Mouse (Mus musculus) forebrain, embryonic 14.5 days (tissue): ENCODE measurements around the gene Ing2. TPM values are rescaled to one million over a fixed set of nuclear protein-coding genes. Genes with fewer than 3 reads are reported as not detected.

Source experiments
- ATAC-seq: fragments of 200-750 bp; cut with Nextera tagmentation; 2 replicates; pipeline ENCODE4 v1.8.0; 2017; ENCODE audit warnings: mild to moderate bottlenecking, moderate library complexity
- DNase-seq: peaks from one replicate; pipeline ENCODE4 v3.0.0-alpha.2; 2015; ENCODE audit warnings: low spot score
- H3K27ac ChIP-seq: fragments of 300-500 bp; sonication (generic); 2 replicates; pipeline ENCODE4 v1.5.1; 2014; ENCODE audit warnings: low read depth, mild to moderate bottlenecking, control low read depth, low read length, moderate library complexity
- H3K27me3 ChIP-seq: fragments of 300-500 bp; sonication (generic); replicated peaks from 2 replicates; pipeline ENCODE4 v1.6.1; 2014; ENCODE audit warnings: low read length, control low read depth, mixed read lengths; ENCODE audit not compliant: control insufficient read depth, insufficient read depth
- H3K36me3 ChIP-seq: fragments of 300-500 bp; sonication (generic); 2 replicates; pipeline ENCODE4 v1.6.1; 2014; ENCODE audit warnings: low read length, control low read depth; ENCODE audit not compliant: control insufficient read depth, insufficient read depth
- H3K4me1 ChIP-seq: fragments of 300-500 bp; sonication (generic); 2 replicates; pipeline ENCODE4 v1.6.1; 2014; ENCODE audit warnings: antibody characterized with exemption, low read length, control low read depth; ENCODE audit not compliant: control insufficient read depth, insufficient read depth
- H3K4me2 ChIP-seq: fragments of 300-500 bp; sonication (generic); 2 replicates; pipeline ENCODE4 v1.6.1; 2014; ENCODE audit warnings: mild to moderate bottlenecking, control low read depth, low read length
- H3K4me3 ChIP-seq: fragments of 300-500 bp; sonication (generic); 2 replicates; pipeline ENCODE4 v1.5.1; 2014; ENCODE audit warnings: low read depth, low read length, control low read depth
- H3K9ac ChIP-seq: fragments of 300-500 bp; sonication (generic); 2 replicates; pipeline ENCODE4 v1.6.1; 2014; ENCODE audit warnings: mild to moderate bottlenecking, low read length, control low read depth, moderate library complexity
- H3K9me3 ChIP-seq: fragments of 300-500 bp; sonication (generic); replicated peaks from 2 replicates; pipeline ENCODE4 v1.6.1; 2016; ENCODE audit warnings: low read length, control low read depth, mixed read lengths; ENCODE audit not compliant: control insufficient read depth
- WGBS: fragments of 180-500 bp; shearing (Covaris S2); extraction: QIAGEN DNeasy Blood & Tissue Kit; methylation state at CpG from one replicate; pipeline ENCODE4 v1.1.7; 2014; 5-methylcytosine and 5-hydroxymethylcytosine counted together
- polyA plus RNA-seq: library from polyadenylated mRNA; unstranded; fragments of >200 nt; fragmentation: Nextera tagmentation; extraction: Ambion mirVana; gene quantifications from 2 replicates; pipeline ENCODE4 v1.2.1, GENCODE M21; 2014

Gene Ing2
- polyA plus RNA-seq, 1 experiment from 2014 or later = 5.8 TPM

- DNase-seq = no peak
- H3K9ac ChIP-seq = no peak overlapping the region
- H3K4me1 ChIP-seq = no peaks in the 10 kb centered on the region
- H3K36me3 ChIP-seq = no peaks in the 10 kb centered on the region
- no peak overlapping the region for H3K4me3 ChIP-seq
- ATAC-seq = no peak
- 70% methylated on average over 1 of the region's 1 CpGs for WGBS
- no peak overlapping the region for H3K4me2 ChIP-seq
- H3K27ac ChIP-seq = no peak overlapping the region
- H3K27me3 ChIP-seq = no peaks in the 10 kb centered on the region
- no peaks in the 10 kb centered on the region for H3K9me3 ChIP-seq
Measured at GRCm38 (mm10) chr8:47697696-47698095, 22.3 kb upstream of the Ing2 start.

- no peak for DNase-seq
- Histone ChIP-seq H3K27me3 (no peaks in the 10 kb centered on the region), H3K9ac (no peak overlapping the region), H3K36me3 (no peaks in the 10 kb centered on the region), H3K4me1 (no peaks in the 10 kb centered on the region), H3K27ac (no peak overlapping the region), H3K4me3 (no peak overlapping the region), H3K4me2 (no peak overlapping the region), H3K9me3 (no peaks in the 10 kb centered on the region)
- 84% methylated on average over 5 of the region's 5 CpGs for WGBS
- no peak for ATAC-seq
Measured at GRCm38 (mm10) chr8:47695431-47696105, 20.2 kb upstream of the Ing2 start.

- Histone ChIP-seq H3K27me3 (no peaks in the 10 kb centered on the region), H3K4me1 (no peaks in the 10 kb centered on the region), H3K4me2 (no peak overlapping the region), H3K4me3 (no peak overlapping the region), H3K27ac (no peak overlapping the region), H3K9me3 (no peaks in the 10 kb centered on the region), H3K9ac (no peak overlapping the region), H3K36me3 (no peaks in the 10 kb centered on the region)
- DNase-seq (peak; percentile 89), ATAC-seq (no peak)
- 8% methylated on average over 2 of the region's 2 CpGs for WGBS
Measured at GRCm38 (mm10) chr8:47693119-47693518, 17.8 kb upstream of the Ing2 start.

GRCm38 (mm10) chr8:47691831-47692230 is 16.5 kb upstream of the Ing2 start:
- Histone ChIP-seq H3K9ac (no peak overlapping the region), H3K36me3 (no peaks in the 10 kb centered on the region), H3K27ac (no peak overlapping the region), H3K27me3 (no peaks in the 10 kb centered on the region), H3K9me3 (no peaks in the 10 kb centered on the region), H3K4me2 (no peak overlapping the region), H3K4me3 (no peak overlapping the region), H3K4me1 (no peaks in the 10 kb centered on the region)
- 65% methylated on average over 10 of the region's 10 CpGs for WGBS
- no peak for ATAC-seq
- DNase-seq = no peak

- Histone ChIP-seq H3K9me3 (no peaks in the 10 kb centered on the region), H3K4me1 (no peaks in the 10 kb centered on the region), H3K36me3 (no peaks in the 10 kb centered on the region), H3K27me3 (no peaks in the 10 kb centered on the region), H3K4me2 (no peak overlapping the region), H3K9ac (0 out of 2 replicates have a peak overlapping the region, but pooled peaks have one; percentile 41), H3K27ac (no peak overlapping the region), H3K4me3 (no peak overlapping the region)
- 32% methylated on average over 7 of the region's 7 CpGs for WGBS
- no peak for ATAC-seq
- DNase-seq = no peak
Measured at GRCm38 (mm10) chr8:47691303-47691702, 15.9 kb upstream of the Ing2 start.

GRCm38 (mm10) chr8:47690674-47691078 is 15.3 kb upstream of the Ing2 start:
- H3K9me3 ChIP-seq = no peaks in the 10 kb centered on the region
- H3K4me2 ChIP-seq = peak overlapping the region; percentile 51
- peak; percentile 46 for DNase-seq
- no peaks in the 10 kb centered on the region for H3K27me3 ChIP-seq
- peak overlapping the region; percentile 41 for H3K9ac ChIP-seq
- H3K4me3 ChIP-seq = peak overlapping the region; percentile 11; the same call in 1 of the 2 replicates
- ATAC-seq = no peak
- H3K36me3 ChIP-seq = no peaks in the 10 kb centered on the region
- H3K27ac ChIP-seq = no peak overlapping the region
- H3K4me1 ChIP-seq = no peaks in the 10 kb centered on the region
- WGBS = 0% methylated on average over 16 of the region's 16 CpGs

GRCm38 (mm10) chr8:47689704-47690326 is 14.5 kb upstream of the Ing2 start:
- Histone ChIP-seq H3K4me1 (no peaks in the 10 kb centered on the region), H3K4me2 (no peak overlapping the region), H3K9me3 (no peaks in the 10 kb centered on the region), H3K4me3 (no peak overlapping the region), H3K36me3 (no peaks in the 10 kb centered on the region), H3K9ac (no peak overlapping the region), H3K27ac (no peak overlapping the region), H3K27me3 (no peaks in the 10 kb centered on the region)
- ATAC-seq (no peak), DNase-seq (peak; percentile 37)
- WGBS = 61% methylated on average over 12 of the region's 12 CpGs

- H3K4me3 ChIP-seq = no peak overlapping the region
- H3K9ac ChIP-seq = no peak overlapping the region
- H3K4me1 ChIP-seq = no peaks in the 10 kb centered on the region
- no peak for DNase-seq
- no peak overlapping the region for H3K27ac ChIP-seq
- no peak overlapping the region for H3K4me2 ChIP-seq
- no peaks in the 10 kb centered on the region for H3K9me3 ChIP-seq
- WGBS = 84% methylated on average over 5 of the region's 5 CpGs
- ATAC-seq = no peak
- H3K36me3 ChIP-seq = no peaks in the 10 kb centered on the region
- H3K27me3 ChIP-seq = no peaks in the 10 kb centered on the region
Measured at GRCm38 (mm10) chr8:47684441-47684840, 9.1 kb upstream of the Ing2 start.

GRCm38 (mm10) chr8:47683994-47684393 is 8.6 kb upstream of the Ing2 start:
- H3K27ac ChIP-seq = no peak overlapping the region
- no peaks in the 10 kb centered on the region for H3K4me1 ChIP-seq
- no peak overlapping the region for H3K4me3 ChIP-seq
- ATAC-seq = no peak
- no peak for DNase-seq
- WGBS = 86% methylated on average over 9 of the region's 9 CpGs
- no peak overlapping the region for H3K9ac ChIP-seq
- H3K36me3 ChIP-seq = no peaks in the 10 kb centered on the region
- H3K27me3 ChIP-seq = no peaks in the 10 kb centered on the region
- no peaks in the 10 kb centered on the region for H3K9me3 ChIP-seq
- no peak overlapping the region for H3K4me2 ChIP-seq
